Mouse (Mus musculus) hindbrain, embryonic 12.5 days (tissue): ENCODE measurements around the gene Hes6. TPM values are rescaled to one million over a fixed set of nuclear protein-coding genes. Genes with fewer than 3 reads are reported as not detected.

Source experiments
- ATAC-seq: fragments of 200-750 bp; cut with Nextera tagmentation; 2 replicates; pipeline ENCODE4 v1.8.0; 2017; ENCODE audit warnings: moderate TSS enrichment; ENCODE audit not compliant: low FRiP score
- H3K27ac ChIP-seq: fragments of 300-500 bp; sonication (generic); 2 replicates; pipeline ENCODE4 v1.5.1; 2016; ENCODE audit warnings: mild to moderate bottlenecking
- H3K27me3 ChIP-seq: fragments of 300-500 bp; sonication (generic); 2 replicates; pipeline ENCODE4 v1.6.1; 2016; ENCODE audit warnings: mild to moderate bottlenecking
- H3K36me3 ChIP-seq: fragments of 300-500 bp; sonication (generic); 2 replicates; pipeline ENCODE4 v1.6.1; 2016; ENCODE audit warnings: mild to moderate bottlenecking
- H3K4me1 ChIP-seq: fragments of 300-500 bp; sonication (generic); 2 replicates; pipeline ENCODE4 v1.6.1; 2016
- H3K4me2 ChIP-seq: fragments of 300-500 bp; sonication (generic); replicated peaks from 2 replicates; pipeline ENCODE4 v1.6.1; 2016; ENCODE audit warnings: mild to moderate bottlenecking
- H3K4me3 ChIP-seq: fragments of 300-500 bp; sonication (generic); 2 replicates; pipeline ENCODE4 v1.5.1; 2016; ENCODE audit warnings: mild to moderate bottlenecking
- H3K9ac ChIP-seq: fragments of 300-500 bp; sonication (generic); 2 replicates; pipeline ENCODE4 v1.6.1; 2016; ENCODE audit warnings: mild to moderate bottlenecking, moderate library complexity
- H3K9me3 ChIP-seq: fragments of 300-500 bp; sonication (generic); replicated peaks from 2 replicates; pipeline ENCODE4 v1.6.1; 2016; ENCODE audit warnings: mild to moderate bottlenecking
- WGBS: fragments of 180-500 bp; shearing (Covaris S2); methylation state at CpG from one replicate; pipeline ENCODE4 v1.1.7; 2016; 5-methylcytosine and 5-hydroxymethylcytosine counted together
- polyA plus RNA-seq: library from polyadenylated mRNA; unstranded; fragments of >200 nt; fragmentation: Nextera tagmentation; extraction: Ambion mirVana; gene quantifications from 2 replicates; pipeline ENCODE4 v1.2.1, GENCODE M21; 2016

Hes6 gene
- polyA plus RNA-seq: 274 and 304 TPM in 2 replicates

DNA sequence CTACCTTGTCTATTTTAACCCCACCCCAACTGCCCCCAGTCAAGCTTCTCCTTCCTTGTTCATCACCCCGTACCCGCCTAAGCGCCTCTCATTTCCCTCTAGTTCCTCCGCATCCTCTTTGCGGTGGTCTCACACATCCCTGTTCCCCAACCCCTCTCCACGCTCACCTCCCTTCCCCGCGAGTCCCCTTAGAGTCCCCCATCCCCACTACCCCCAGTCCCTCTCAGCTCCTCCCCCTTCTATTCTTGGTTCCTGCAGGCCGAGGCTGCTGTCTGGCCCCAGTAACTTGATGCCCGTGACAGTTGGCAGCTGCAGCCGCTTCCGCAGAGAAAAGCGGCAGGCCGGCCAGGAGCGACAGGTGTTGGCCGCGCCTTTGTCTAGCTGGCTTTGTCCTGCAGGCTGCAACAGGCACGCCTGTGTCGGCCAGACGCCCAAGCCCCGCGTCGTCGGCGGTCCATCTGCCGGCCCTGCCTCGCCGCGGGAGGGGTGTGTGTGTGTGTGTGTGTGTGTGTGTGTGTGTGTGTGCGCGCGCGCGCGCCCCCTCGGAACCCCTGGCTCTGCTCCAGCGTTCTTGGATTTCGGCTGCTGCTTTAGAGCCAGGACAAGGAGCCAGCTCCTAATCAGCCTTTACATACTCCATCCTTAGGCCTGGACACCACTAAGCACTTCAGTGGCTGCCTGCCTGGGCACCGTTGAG is at the start of gene Hes6:
Hes6 (minus strand) TSS at position 141 of the 697 bp plus-strand sequence.
- WGBS: under 1% methylated on average over 38 of the region's 39 CpGs
- peaks cover 38% of the 10 kb centered on the region for H3K4me1 ChIP-seq
- H3K9me3 ChIP-seq: no peaks in the 10 kb centered on the region

DNA sequence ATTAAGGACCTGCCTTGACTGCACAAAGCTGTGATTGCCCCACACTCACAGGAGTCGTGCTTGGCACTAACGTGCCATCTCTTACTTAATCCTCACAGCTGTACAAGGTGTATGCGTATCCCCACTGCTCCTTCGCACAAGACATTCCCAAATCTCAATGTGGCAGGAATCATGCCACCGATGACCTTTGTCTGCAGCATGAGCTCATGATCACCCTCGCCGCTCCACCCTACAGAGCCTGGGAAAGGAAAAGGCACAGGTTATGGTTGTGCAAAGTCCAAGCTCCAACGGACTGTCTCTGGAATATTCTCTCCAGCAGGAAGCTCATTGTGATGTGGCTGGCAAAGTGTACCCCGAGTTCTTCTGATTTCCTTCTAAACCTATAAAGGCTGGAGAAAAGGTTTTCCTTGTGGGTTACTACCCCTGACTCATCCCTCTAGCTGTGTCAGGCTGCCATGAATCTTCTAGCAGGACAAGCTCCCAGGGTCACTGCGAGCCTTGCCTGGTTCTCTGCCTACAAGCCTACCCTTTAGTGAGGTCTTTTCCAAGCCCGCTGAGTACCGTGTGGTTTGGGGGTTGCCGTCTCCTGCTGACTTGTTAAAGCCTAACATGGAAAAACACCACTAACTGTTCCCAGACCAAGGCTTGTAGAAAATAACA is 49.6 kb upstream of the Hes6 start:
- Histone ChIP-seq H3K27ac (no peak overlapping the region), H3K9me3 (no peaks in the 10 kb centered on the region), H3K4me2 (no peak overlapping the region), H3K4me3 (no peak overlapping the region), H3K9ac (no peak overlapping the region), H3K36me3 (no peaks in the 10 kb centered on the region), H3K27me3 (0 out of 2 replicates have a peak, but pooled peaks cover 4% of the 10 kb centered on the region), H3K4me1 (peaks cover 13% of the 10 kb centered on the region)
- no peak for ATAC-seq
- WGBS: 90% methylated on average over 13 of the region's 13 CpGs

More for the DNA sequence above, at the start of gene Hes6:
- Histone ChIP-seq H3K27me3 (no peaks in the 10 kb centered on the region), H3K9ac (peak within 1 kb of the TSS; percentile 92), H3K4me2 (peak within 1 kb of the TSS; percentile 92), H3K4me3 (peak within 1 kb of the TSS; percentile 80), H3K27ac (peak within 1 kb of the TSS; percentile 97), H3K36me3 (peaks cover 4% of the 10 kb centered on the region; the same call in 1 of the 2 replicates)
- ATAC-seq: peak; percentile 70

GRCm38 (mm10) chr1:91460564-91460963 is 46.7 kb upstream of the Hes6 start:
- ATAC-seq: no peak
- H3K9me3 ChIP-seq: no peaks in the 10 kb centered on the region
- H3K36me3 ChIP-seq: no peaks in the 10 kb centered on the region
- no peak overlapping the region for H3K9ac ChIP-seq
- no peak overlapping the region for H3K4me2 ChIP-seq
- H3K4me1 ChIP-seq: peaks cover 39% of the 10 kb centered on the region
- 34% methylated on average over 4 of the region's 4 CpGs for WGBS
- H3K27me3 ChIP-seq: peaks cover 13% of the 10 kb centered on the region; the same call in 1 of the 2 replicates
- H3K27ac ChIP-seq: no peak overlapping the region
- H3K4me3 ChIP-seq: no peak overlapping the region

DNA sequence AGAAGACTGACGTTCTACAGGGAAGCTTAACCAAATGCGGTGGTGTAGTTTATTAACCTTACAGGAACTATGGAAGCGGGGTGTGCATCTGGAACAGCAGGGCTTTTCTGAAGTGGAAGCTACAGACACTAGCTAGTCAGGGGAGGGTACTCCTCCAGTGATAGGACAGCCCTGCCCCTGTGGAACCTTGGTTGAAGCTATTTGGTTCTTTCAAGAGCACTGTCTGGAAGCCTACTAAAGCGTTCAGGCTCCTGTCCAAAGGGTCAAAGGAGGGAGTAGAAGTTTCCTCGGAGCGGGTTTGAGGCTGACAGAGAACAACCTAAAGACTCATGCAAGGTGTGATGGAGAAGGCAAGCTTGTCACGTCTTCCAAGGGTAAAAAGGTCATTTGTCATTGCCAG is 46.2 kb upstream of the Hes6 start:
- H3K9ac ChIP-seq: peak overlapping the region; percentile 56; the same call in 1 of the 2 replicates
- 47% methylated on average over 7 of the region's 7 CpGs for WGBS
- H3K27me3 ChIP-seq: peaks cover 13% of the 10 kb centered on the region; the same call in 1 of the 2 replicates
- H3K27ac ChIP-seq: peak overlapping the region; percentile 49; the same call in 1 of the 2 replicates
- peak overlapping the region; percentile 69 for H3K4me3 ChIP-seq
- ATAC-seq: no peak
- H3K9me3 ChIP-seq: no peaks in the 10 kb centered on the region
- H3K36me3 ChIP-seq: no peaks in the 10 kb centered on the region
- peak overlapping the region; percentile 71 for H3K4me2 ChIP-seq
- peaks cover 42% of the 10 kb centered on the region for H3K4me1 ChIP-seq

- Histone ChIP-seq H3K4me1 (peaks cover 42% of the 10 kb centered on the region), H3K9me3 (no peaks in the 10 kb centered on the region), H3K9ac (peak within 1 kb of the TSS; percentile 63), H3K27ac (peak within 1 kb of the TSS; percentile 71), H3K4me2 (peak within 1 kb of the TSS; percentile 71), H3K4me3 (peak within 1 kb of the TSS; percentile 69), H3K27me3 (peaks cover 13% of the 10 kb centered on the region; the same call in 1 of the 2 replicates), H3K36me3 (no peaks in the 10 kb centered on the region)
- peak; percentile 98 for ATAC-seq
- under 1% methylated on average over 89 of the region's 91 CpGs for WGBS
Measured at GRCm38 (mm10) chr1:91459059-91459809, 45.4 kb upstream of the Hes6 start, which contains the start of gene Per2. Gene Per2, minus strand, starts transcription at chr1:91459324.

GRCm38 (mm10) chr1:91458223-91458861 is 44.5 kb upstream of the Hes6 start:
- WGBS: 29% methylated on average over 8 of the region's 8 CpGs
- Histone ChIP-seq H3K4me3 (peak overlapping the region; percentile 69), H3K9ac (peak overlapping the region; percentile 63), H3K9me3 (no peaks in the 10 kb centered on the region), H3K36me3 (no peaks in the 10 kb centered on the region), H3K4me1 (peaks cover 42% of the 10 kb centered on the region), H3K27ac (peak overlapping the region; percentile 71; the same call in 1 of the 2 replicates), H3K27me3 (peaks cover 13% of the 10 kb centered on the region; the same call in 1 of the 2 replicates), H3K4me2 (peak overlapping the region; percentile 71)
- ATAC-seq: peak; percentile 10; the same call in 1 of the 2 replicates

DNA sequence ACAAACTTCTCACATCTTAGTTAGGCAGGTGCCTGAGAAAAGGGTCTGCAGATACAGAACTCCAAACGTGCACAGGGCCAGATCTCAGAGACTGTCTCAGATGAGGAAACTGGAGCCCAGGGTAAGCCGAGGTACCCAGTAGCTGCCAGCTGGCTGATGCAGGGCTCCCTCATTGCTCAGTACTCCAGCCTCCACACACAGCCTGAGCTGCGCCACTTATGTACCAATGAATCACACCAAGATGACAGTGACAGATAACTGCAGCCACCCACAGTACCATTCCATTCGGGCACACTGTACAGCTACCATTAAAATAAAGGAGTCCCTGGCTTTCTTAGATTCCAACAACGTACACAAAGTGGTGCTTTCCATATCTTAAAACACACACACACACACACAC is 43.9 kb upstream of the Hes6 start:
- H3K9ac ChIP-seq: no peak overlapping the region
- WGBS: 63% methylated on average over 5 of the region's 5 CpGs
- H3K27ac ChIP-seq: no peak overlapping the region

GRCm38 (mm10) chr1:91457116-91457515 is 43.3 kb upstream of the Hes6 start:
- Histone ChIP-seq H3K27me3 (peaks cover 13% of the 10 kb centered on the region; the same call in 1 of the 2 replicates), H3K4me1 (peaks cover 43% of the 10 kb centered on the region), H3K36me3 (no peaks in the 10 kb centered on the region), H3K4me2 (no peak overlapping the region), H3K9ac (no peak overlapping the region), H3K27ac (no peak overlapping the region), H3K4me3 (no peak overlapping the region), H3K9me3 (no peaks in the 10 kb centered on the region)
- 93% methylated on average over 4 of the region's 4 CpGs for whole genome bisulfite sequencing
- ATAC-seq: no peak

More for the DNA sequence above, 43.9 kb upstream of the Hes6 start:
- ATAC-seq: no peak
- H3K4me2 ChIP-seq: peak overlapping the region; percentile 71
- H3K4me1 ChIP-seq: peaks cover 42% of the 10 kb centered on the region
- no peak overlapping the region for H3K4me3 ChIP-seq
- H3K27me3 ChIP-seq: peaks cover 13% of the 10 kb centered on the region; the same call in 1 of the 2 replicates
- no peaks in the 10 kb centered on the region for H3K36me3 ChIP-seq
- H3K9me3 ChIP-seq: no peaks in the 10 kb centered on the region

DNA sequence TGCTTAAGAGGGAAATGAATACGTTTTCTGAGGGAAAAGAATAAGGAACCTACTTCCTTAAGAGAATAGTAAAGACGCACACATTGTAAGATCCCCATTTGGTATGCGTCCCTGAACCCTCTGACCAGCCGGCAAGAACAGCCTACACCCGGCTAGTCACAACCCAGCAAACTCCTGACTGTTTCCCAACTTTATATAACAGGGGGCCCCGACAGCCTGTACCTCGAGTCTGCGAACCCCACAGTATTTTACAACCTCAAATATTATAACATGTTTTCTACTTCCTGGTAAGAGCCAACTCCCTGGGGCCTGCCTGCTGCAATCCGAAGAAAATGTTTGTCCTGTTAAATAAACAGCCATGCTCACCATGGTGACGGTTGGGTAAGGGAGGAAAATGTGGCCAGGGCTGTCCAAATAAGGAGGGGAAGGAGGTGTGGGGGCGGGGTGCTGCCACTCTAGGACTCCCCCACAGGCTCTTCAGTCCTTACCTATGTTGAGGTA is 42.5 kb upstream of the Hes6 start:
- Histone ChIP-seq H3K4me3 (no peak overlapping the region), H3K9ac (no peak overlapping the region), H3K4me1 (peaks cover 46% of the 10 kb centered on the region), H3K27ac (peak overlapping the region; percentile 46), H3K4me2 (peak overlapping the region; percentile 26), H3K9me3 (no peaks in the 10 kb centered on the region), H3K27me3 (peaks cover 13% of the 10 kb centered on the region; the same call in 1 of the 2 replicates), H3K36me3 (no peaks in the 10 kb centered on the region)
- 35% methylated on average over 11 of the region's 11 CpGs for WGBS
- ATAC-seq: no peak

- Histone ChIP-seq H3K36me3 (no peaks in the 10 kb centered on the region), H3K27me3 (peaks cover 12% of the 10 kb centered on the region; the same call in 1 of the 2 replicates), H3K4me2 (peak overlapping the region; percentile 26; the same call in 1 of the 2 replicates), H3K4me3 (no peak overlapping the region), H3K4me1 (peaks cover 46% of the 10 kb centered on the region), H3K9me3 (no peaks in the 10 kb centered on the region), H3K27ac (peak overlapping the region; percentile 46), H3K9ac (no peak overlapping the region)
- ATAC-seq: no peak
- 41% methylated on average over 7 of the region's 7 CpGs for WGBS
Measured at GRCm38 (mm10) chr1:91455661-91456161, 41.9 kb upstream of the Hes6 start.

DNA sequence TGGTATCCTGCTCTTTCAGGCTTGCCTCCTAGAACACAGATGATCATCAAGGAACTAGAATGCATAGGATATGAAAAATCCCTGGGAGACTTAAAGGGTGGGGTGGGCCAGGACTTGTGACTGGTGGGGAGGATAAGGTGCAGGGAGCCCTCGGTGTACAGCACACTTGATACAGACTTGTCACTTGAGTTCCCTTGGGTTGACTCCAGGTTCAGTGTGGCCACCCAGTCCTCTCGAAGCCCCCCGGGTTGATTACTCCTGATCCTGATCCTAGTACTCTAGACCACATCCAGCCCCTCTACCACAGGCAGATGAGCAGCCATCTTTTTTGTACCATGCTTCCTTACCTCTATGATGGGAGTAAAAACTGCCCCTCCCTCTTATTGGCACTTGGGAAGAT is 41.1 kb upstream of the Hes6 start:
- ATAC-seq: no peak

More for the DNA sequence above, 41.1 kb upstream of the Hes6 start:
- Histone ChIP-seq H3K4me3 (no peak overlapping the region), H3K9me3 (no peaks in the 10 kb centered on the region), H3K27me3 (peaks cover 9% of the 10 kb centered on the region; the same call in 1 of the 2 replicates), H3K4me1 (peaks cover 38% of the 10 kb centered on the region), H3K9ac (no peak overlapping the region), H3K27ac (no peak overlapping the region), H3K36me3 (no peaks in the 10 kb centered on the region), H3K4me2 (no peak overlapping the region)
- 92% methylated on average over 3 of the region's 3 CpGs for WGBS
